Mouse (Mus musculus) left cerebral cortex, adult 18-20 months (tissue): ENCODE measurements around the gene H2-Ob. TPM values are rescaled to one million over a fixed set of nuclear protein-coding genes. Genes with fewer than 3 reads are reported as not detected.

Experiments used
- DNase-seq, 2 experiments: peaks; one replicate each; pipeline ENCODE4 v3.0.0; 2021 to 2022; ENCODE audit warnings: low spot score in 2 of 2, mixed read lengths in 1 of 2
- total RNA-seq, 2 experiments: library from RNA; stranded (reverse); gene quantifications; 2 replicates each; pipeline ENCODE4 v1.2.3; 2021

The H2-Ob gene
- total RNA-seq, 2 experiments from 2014 or later, result 0.40 to 0.44 TPM

DNA sequence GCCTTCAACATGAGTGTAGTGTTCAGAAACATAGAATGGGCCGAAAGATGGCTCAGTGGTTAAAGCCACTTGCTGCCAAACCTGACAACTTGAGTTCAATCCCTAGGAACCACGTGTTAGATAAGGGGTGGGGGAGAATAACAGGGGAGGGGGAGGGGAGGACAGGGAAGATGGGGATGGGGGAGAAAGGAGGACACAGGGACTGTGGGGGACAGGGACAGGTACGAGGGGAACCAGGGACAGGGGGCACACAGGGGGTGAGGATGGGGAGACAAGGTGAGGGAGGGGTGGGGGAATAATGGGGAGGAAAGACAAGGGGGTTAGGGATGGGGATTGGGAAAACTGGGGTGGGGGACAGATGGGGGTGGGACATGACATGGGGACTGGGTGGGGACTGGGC lies 1.7 kb downstream of the H2-Ob start:
- no peak for DNase-seq

DNA sequence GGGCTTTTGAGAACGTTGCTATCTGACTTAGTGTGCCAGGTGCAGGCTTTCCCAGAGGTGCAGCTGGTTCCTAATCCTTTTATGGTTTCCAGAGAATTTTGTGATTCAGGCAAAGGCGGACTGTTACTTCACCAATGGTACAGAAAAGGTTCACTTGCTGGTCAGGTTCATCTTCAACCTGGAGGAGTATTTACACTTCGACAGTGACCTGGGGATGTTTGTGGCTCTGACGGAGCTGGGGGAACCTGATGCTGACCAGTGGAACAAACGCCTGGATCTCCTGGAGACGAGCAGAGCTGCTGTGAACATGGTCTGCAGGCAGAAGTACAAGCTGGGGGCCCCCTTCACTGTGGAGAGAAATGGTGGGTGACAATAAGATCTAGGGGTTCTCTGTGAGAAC lies 2.2 kb downstream of the H2-Ob start:
- no peak for DNase-seq

DNA sequence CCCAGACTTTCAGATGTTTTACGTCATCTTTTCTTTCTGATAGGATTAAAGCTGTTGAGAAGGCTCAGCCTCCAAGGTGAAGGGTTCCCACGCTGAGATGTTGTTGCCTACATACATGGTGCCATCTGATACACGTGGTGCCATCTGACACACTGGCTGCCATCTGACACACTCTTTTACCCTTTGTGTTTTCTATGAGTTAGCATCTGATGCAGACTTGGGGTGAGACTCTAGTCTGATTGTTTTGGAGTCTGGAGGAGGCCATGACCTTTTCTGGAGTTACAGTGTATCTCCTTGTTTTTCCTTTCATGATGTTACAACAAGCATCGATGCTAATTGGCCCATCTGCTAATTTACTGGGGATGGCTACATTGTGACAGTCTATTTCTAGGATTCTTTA lies 6.0 kb downstream of the H2-Ob start:
- no peak for DNase-seq

DNA sequence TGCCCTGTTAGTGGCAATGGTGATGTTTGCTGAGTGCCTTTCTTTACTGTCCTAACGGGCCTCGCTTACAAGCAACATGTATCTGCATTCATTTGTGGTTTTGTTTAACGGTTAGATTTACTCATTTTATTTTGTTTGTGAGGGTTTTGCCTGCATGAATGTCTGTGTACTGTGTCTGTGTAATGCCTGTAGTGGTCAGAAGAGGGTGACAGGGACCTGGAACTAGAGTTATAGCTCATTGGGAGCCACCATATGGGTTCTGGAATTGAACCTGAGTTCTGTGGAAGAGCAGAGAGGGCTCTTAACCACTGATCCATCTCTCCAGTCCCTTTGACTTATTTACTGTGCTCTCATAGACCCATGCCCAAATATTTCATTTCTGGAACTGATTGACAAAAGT lies 8.3 kb downstream of the H2-Ob start:
- no peak for DNase-seq

DNA sequence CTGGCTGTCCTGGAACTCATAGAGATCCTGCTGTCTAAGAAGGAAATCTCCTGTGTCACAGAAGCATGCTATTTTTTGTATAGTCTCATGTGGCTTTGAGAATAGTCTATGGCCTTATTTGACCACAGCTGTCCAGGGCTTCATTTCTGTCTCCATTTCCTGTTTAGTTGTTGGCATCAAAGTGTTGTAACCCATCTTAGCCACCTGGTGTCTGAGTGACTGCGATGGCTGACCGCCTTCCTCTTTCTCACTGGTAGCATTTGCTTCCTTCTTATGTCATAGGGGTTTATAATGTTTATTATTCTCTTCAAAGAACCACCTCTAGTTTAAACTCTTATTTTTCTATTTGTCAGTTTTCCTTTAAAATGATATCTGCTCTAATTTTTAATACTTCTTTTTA lies 10.1 kb downstream of the H2-Ob start:
- no peak for DNase-seq

DNA sequence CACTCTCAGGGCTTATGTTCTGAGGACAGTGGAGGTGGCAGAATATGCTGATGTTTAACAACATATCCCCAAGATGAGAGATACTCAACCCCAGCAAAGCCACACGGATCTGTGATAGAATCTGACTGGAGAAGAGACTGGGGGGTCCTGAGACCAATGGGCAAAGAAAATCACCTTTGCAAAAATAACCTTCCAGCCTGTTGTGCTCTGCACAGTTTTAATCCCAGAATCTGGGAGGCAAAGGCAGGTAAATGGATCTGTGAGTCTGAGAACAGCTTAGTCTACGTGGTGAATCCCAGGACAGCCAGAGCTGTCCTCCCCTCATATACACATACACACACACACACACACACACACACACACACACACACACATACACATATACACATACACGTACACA lies 10.7 kb downstream of the H2-Ob start:
- no peak for DNase-seq

DNA sequence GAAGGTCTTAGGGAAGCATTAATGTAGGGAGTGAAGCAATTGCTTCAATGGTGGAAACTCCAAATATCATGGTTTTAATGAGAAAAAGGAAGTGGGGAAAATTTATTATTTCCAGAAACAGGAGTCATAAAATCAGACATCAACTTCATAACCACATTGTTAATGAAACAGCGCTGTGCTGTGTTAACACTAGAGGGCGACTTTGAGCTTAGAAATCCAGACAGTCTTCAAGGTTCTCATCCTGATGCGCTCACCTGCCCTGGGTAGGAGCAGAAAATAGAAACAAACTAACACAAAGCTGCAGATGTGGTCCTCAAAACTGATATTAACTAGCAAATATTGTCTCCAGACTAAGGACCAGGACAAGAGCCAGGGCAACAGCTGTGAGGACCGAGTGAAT lies 11.2 kb downstream of the H2-Ob start:
- DNase-seq, result peak in 1 of 2 experiments; percentile 33

DNA sequence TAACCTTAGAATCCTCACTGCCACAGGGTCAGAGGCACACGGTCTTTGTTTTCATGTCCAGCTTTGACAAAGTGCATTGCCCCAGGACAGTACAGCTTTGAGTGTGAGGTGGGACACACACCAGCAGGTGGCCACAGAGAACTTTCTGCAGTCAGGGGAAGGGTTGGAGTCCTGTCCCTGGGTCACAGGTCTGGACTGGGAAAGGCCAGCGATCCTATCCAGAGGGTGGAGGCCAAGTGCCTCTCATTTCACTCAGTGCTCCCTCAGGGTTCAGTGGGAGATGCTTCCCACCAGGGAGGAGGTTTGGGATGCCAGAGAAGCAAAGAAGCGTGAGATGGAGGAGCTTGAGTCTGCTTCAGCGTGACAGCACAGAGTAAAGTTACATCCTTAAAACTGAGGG lies 13.0 kb downstream of the H2-Ob start:
- DNase-seq, result no peak

DNA sequence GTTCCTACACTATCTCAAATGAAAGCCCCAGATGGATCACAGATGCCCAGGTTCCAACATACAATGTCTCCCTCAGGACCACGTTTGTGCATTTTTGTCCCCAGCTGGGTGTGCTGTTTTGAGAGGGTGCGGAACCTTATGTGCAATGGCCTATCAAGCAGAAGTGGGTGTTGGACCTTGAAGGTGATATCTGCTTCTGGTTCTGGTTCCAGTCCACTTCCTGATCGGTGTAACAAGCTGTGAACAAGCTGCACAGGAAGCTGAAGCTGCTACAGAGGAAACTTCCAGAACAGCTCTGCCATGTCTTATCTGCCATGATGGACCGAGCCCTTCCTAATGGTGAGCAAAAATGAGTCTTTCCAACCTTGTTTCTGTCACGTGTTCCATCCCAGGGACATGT lies 17.8 kb downstream of the H2-Ob start:
- no peak for DNase-seq

DNA sequence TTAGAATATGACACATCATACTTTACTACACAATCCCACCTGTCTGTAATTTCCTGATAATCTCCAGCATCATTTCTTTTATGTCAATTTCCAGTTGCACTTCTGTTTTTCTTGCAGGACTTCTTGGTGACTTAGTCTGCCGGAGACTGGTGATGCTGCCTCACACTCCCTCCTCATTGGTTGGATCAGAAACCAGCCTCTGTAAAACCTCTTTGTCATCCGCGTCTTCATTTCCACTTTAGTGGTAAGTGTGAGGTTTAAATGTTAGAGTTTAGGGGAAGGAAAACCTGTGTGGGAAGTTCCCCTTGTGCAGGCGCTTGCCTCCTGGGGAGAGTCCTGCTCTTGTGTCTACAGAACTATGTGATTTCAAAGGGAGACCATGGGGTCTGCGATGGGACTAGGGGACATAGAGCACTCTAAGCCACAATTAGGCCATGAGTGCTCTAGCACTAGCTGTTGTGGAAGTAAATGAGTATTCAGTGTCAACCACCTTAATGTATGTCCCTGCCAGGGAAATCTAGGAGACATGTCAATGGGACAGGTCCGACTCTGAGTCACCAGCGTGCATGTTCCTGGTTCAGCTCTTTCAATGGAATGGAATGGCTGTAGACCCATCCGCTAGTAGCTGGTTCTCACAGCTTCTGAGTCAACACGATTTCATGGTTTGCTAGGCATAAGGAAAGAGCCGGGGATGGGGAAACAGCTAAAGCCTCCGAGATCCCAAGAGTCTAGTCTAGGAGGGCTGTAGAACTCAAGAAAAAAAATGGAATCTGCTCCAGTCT lies 19.1 kb downstream of the H2-Ob start, which contains the start of gene H2-Ab1:
TSS of gene H2-Ab1 (plus strand) at position 96 of the 782 bp plus-strand sequence.
- DNase-seq, result peak; percentile 78 to 84

DNA sequence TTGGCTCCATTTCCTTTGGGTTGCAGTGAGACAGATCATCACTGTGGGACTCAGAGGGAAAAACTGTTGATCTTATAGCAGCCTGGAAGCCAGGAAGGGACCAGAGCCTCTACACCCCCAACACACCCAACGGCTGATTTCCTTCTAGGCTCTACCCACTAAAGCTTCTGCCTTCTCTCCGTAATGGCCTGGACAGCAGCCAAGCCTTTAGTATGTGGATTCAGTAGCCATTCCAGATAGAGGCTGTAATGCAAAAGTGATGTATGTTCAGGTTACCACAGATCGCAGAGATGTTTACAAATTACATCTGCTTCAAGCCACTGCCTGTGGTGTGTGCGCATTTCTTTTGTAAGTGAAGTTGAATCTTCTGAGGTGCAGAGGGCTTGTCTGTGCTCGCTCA lies 21.8 kb downstream of the H2-Ob start:
- DNase-seq, result no peak

DNA sequence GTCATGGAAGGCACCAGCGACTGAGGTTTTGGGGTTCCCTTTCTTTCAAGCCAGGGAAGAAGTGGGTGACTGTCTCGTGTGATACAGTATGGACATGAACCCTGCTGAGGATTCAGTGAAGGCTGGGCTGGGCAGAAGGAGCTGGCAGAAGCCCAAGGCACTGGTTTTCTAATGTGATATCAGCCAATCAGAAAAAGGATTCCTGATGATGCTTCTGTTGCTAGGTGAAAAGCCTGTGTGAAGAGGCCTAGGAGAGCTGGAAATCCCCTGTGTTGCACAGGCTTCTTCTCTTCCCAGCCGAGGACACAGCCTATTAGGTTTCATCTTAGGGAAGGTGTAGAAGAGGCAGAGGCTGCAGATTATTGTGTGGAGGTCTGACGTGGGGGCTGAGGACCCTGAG lies 22.8 kb downstream of the H2-Ob start:
- DNase-seq, result peak; percentile 51 to 60

DNA sequence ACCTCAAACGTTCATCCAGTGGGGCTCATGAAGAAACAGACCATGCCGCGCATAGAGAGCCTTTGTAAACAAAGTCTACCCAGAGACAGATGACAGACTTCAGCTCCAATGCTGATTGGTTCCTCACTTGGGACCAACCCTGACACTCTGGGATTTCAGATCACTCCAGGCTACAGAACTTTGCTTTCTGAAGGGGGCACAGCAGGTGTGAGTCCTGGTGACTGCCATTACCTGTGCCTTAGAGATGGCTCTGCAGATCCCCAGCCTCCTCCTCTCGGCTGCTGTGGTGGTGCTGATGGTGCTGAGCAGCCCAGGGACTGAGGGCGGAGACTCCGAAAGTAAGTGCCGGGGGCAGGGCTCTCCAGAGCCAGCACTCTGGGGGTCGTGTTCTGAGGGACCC lies 24.4 kb downstream of the H2-Ob start:
- peak; percentile 60 to 67 for DNase-seq

DNA sequence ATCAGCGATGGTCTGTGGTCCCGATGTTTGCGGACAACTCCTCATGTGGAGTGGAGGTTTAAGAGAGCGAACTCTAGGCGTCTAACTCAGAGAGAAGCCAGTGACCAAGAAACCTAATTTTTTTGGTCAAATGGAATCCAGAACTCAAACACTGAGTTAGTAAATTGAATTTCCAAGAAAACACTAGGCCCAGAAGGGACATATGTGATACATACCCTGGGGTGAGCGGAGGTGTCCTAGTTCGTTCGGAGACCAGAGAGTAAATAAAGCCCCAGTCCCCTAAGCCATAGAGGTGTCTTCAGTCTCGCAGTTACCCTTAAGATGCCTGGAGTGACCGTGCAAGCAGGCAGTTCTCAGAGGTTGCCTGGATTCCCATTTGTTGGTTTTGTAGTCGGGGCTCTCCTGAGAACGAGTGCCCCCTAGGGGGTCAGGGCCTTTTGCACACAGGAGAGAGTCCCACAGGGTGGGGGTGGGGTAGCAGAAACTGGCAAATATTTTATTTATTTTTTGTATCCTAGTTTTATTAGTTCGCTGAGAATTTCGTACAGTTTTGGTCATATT lies 25.2 kb downstream of the H2-Ob start:
- no peak for DNase-seq

DNA sequence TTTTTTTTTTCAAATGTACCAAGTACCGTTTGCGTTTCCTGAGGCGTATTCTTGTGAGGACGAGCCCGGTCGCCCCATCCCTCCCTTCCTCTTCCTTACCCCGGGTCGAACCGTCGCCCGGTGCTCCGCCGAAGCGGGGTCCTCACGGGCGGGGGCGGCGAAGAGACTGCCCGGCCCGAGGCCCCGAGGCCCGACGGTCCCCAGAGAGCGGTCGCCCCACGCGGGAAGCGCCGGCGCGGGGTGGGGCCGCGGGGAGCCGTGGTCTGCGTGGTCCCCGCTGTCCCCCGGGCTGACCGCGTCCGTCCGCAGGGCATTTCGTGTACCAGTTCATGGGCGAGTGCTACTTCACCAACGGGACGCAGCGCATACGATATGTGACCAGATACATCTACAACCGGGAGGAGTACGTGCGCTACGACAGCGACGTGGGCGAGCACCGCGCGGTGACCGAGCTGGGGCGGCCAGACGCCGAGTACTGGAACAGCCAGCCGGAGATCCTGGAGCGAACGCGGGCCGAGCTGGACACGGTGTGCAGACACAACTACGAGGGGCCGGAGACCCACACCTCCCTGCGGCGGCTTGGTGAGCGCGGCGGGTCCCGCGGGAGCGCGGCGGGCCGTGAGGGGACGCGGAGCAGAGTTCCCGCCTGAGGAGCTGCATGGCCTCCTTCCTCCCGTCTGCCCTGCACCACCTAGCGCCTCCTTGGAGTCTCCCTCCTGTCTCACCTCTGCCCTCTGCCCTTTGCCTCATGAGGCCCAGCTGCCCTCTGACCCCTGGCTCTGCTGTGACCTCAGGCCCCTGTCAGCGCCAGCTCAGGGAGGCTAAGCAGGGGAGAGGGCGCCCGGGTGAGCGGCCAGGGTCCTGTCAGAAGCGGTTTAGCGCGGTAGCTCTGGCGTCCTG lies 26.0 kb downstream of the H2-Ob start:
- peak in 1 of 2 experiments; percentile 7 for DNase-seq

DNA sequence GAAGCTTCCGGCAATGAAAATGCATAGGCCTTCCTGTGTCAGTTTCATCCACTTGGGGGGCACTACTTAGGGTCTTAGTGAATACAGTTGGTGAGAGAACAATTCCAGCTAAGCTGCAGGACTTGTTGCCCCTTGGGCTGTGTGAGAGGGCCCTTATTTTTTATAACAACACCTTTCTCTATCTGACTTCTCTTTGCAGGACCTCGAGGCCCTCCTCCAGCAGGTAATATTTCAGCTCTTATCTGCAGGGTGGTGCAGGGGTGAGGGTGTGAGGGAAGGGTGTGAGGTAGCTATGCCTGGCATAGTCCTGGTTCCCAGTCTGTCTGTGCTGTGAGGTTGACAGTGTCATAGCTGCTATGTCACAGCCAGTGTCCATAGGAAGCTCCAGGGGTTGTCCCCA lies 29.6 kb downstream of the H2-Ob start:
- no peak for DNase-seq

DNA sequence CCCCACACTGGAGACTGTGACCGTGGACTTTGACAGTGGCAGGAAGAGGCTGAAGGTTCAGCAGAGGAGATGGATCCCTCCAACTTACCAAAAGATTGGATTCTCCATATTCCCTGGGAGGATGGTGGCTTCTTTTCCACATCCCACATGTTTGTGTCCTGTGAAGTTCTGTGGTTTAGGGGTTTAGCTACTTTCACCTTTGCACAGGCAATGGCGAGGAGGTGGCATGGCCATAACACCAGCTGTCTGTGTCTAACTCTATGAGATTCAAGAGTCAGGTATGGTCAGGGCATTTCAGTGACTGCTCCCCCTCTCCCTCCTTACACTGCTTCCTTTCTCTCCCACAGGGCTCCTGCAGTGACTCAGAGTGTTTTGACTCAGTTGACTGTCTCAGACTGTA lies 30.0 kb downstream of the H2-Ob start:
- DNase-seq, result no peak

DNA sequence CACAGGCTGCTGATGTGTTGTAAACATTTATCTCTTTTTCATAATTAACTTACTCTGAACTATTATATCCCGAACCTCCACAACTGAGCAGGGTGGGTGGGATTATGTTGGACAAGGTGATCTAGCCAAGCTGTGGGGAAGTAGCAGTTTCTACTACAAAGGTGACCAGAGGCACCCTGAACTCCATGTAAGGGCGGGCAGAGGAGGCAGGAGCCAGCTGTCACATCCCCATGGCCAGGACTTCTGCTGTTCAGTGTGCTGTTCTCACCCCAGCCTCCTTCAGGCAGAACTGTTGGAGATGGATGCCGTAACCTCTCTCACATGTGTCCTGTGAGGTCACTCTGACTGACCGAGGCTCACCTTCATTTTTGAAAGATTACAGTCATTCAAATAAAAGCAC lies 31.1 kb downstream of the H2-Ob start:
- no peak for DNase-seq

DNA sequence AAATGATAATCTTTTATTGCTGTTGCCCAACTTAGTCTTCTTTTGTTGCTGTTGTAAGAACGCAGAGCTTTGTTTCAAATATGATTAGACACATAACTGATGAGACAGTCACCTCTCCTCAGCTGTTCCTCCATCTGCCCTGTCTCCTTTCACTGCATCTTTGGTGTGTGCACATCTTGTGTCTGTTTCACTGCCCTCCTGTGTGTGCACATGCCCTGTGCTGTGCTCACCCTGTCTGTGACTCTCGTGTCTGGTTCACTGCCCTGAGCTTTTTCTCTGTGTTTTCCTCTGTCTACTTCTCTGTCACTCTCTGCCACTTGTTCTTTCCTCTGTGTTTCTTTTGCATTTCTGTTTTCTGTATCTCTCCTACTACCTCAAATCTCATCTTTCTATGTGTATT lies 31.5 kb downstream of the H2-Ob start:
- DNase-seq, result no peak

DNA sequence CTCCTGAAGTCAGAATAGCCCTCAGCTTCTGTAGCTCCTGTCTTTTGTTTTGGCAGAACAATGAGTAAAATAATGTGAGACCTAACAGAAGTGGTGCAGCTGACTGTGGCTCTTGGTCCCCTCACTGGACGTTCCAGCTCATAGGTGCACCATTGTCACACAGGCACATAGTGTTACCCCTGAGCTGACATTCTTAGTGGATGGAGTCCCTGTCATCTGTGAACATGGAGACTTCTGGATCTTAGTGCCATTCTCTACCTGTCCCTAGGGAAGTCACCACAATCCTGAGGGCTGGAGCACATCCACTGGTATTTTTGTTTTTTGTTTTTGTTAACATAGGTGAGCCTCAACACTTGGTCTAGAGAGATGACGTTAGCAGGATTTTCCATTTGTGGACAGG lies 32.2 kb downstream of the H2-Ob start:
- DNase-seq, result no peak

DNA sequence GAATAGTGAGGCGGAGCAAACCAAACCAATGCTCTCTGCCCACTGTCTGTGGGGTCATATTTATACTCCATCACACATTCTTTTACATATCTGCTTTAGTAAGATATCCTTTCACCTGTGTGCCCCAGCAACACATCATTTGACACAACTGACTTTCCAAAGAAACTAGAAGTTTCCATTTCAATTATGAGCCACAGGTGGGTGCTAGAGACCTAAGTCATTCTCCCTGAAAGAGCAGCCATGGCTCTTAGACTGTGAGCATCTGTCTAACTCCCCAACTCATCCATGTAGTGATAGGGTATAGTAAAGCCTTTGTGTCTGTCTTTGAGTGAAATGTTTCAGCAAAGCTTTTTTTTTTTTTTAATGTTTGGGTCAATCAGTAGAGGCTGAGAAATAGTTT lies 33.4 kb downstream of the H2-Ob start:
- DNase-seq, result no peak

DNA sequence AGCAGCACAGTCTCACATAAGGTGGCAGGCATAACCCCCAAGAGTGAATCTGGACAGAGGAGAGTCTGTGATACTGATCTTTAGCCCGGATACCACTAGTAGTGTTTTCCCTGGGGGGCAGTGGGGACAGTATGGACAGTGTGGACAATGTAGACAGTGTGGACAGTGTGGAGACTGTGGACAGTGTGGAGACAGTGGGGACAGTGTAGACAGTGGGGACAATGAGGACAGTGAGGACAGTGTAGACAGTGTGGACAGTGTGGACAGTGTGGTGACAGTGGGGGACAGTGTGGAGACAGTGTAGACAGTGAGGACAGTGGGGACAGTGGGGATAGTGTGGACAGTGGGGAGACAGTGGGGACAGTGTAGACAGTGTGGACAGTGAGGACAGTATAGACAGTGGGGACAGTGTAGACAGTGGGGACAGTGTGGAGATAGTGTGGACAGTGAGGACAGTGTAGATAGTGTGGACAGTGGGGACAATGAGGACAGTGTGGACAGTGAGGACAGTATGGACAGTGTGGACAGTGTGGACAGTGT lies 41.9 kb downstream of the H2-Ob start:
- DNase-seq, result no peak
